Mouse (Mus musculus) testis, adult 2 months (tissue): ENCODE results near the gene Wrnip1.

Experiments
- CTCF ChIP-seq: fragments of 200-500 bp; IDR thresholded peaks from 2 replicates; pipeline ENCODE4 v1.5.1; 2012; ENCODE audit warnings: low read depth, mild to moderate bottlenecking, inconsistent platforms, low read length, moderate library complexity; ENCODE audit not compliant: control insufficient read depth, insufficient read depth, insufficient replicate concordance
- POLR2A ChIP-seq: fragments of 200-500 bp; IDR thresholded peaks from 2 replicates; pipeline ENCODE4 v1.6.1; 2012; ENCODE audit warnings: low read depth, mild to moderate bottlenecking, inconsistent platforms, low read length, moderate library complexity; ENCODE audit not compliant: control insufficient read depth

DNA sequence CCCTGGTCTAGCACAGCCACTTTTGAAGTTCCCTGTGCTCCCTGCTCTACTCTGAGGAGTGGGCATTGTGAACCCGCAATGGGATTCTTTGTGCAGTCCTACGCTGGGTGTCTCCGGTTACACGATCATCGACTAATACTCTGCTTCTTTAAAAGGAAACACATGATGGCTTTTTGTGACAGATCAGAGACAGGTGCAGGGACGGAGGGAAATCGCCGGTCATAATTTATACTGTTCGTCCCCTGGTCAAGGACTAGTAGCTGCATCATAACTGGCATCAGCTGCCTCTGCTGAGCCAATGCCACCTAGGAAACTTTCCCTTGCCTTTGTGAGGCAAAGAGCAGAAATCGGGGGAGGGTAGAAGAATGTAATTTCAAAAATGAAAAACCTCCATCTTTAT is 25.5 kb upstream of the Wrnip1 start:
- TF ChIP-seq CTCF (no peak), POLR2A (no peak)
